Mouse (Mus musculus) retina, embryonic 14.5 days (tissue): ENCODE results near the gene Dkkl1.

Experiments used
- DNase-seq: peaks from one replicate; pipeline ENCODE4 v3.0.0-alpha.2; 2015; ENCODE audit warnings: low spot score

The Dkkl1 gene

DNA sequence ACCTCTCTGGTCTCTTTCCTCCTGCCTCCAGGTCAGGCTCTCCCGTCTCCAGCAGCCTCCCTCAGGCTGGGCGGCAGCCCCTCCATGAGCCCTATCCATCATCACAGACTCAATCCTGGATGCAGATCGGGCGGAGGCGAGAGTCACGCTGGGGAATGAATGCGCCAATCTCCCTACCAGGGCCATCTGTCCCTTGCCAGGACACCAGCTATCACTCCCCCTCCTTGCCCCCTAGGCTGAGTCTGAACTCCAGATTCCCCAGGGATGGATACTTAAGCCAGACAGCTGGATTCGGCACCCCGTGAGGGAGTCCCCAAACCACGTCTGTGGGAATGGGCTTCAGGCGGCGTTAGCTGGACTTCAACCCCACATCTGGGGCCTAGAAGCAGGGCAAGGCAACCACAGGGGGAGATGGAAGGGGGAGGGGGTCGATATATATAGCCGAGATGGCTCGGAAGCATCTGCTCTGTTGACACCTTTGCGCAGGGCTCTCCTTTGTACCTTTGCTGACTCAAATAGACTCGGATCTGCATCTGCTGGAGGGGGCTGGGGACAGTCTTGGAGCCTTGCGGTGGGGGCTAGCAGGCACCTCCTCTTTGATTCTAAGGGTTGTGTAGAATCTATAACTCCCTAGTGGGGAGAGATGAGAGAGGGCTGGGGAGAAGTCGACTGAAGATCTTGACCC lies 44.0 kb downstream of the Dkkl1 start:
- no peak for DNase-seq

- no peak for DNase-seq
Observed at GRCm38 (mm10) chr7:45166950-45167401, 45.0 kb downstream of the Dkkl1 start.

DNA sequence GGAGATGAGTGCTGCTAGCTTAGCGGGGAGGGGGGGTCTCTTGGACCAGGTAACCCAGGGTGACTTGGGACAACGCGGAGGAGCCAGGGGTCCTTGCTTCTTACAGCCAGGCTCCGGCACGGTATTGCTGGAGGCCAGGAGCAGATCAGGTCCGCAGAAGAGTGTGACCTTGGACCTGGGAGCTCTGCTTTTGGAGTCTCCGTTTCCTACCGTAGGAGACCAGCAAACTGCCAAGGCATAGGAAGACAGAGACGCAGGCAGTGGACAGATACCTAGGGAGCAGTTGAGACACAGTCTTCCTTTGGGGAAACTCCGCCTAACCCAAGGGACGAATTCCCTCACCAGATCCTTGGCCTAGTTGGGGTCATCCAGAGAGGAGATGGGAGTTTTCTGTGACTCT lies 46.2 kb downstream of the Dkkl1 start:
- DNase-seq: no peak

- DNase-seq: no peak
Observed at GRCm38 (mm10) chr7:45164833-45165232, 47.1 kb downstream of the Dkkl1 start.

GRCm38 (mm10) chr7:45163735-45164490 lies 48.0 kb downstream of the Dkkl1 start, which contains the start of gene Slc17a7:
Gene Slc17a7 (plus strand): TSS chr7:45163949.
- DNase-seq: peak; percentile 60

- DNase-seq: no peak
Observed at GRCm38 (mm10) chr7:45162996-45163615, 48.8 kb downstream of the Dkkl1 start.

GRCm38 (mm10) chr7:45162551-45162950 lies 49.4 kb downstream of the Dkkl1 start:
- no peak for DNase-seq

DNA sequence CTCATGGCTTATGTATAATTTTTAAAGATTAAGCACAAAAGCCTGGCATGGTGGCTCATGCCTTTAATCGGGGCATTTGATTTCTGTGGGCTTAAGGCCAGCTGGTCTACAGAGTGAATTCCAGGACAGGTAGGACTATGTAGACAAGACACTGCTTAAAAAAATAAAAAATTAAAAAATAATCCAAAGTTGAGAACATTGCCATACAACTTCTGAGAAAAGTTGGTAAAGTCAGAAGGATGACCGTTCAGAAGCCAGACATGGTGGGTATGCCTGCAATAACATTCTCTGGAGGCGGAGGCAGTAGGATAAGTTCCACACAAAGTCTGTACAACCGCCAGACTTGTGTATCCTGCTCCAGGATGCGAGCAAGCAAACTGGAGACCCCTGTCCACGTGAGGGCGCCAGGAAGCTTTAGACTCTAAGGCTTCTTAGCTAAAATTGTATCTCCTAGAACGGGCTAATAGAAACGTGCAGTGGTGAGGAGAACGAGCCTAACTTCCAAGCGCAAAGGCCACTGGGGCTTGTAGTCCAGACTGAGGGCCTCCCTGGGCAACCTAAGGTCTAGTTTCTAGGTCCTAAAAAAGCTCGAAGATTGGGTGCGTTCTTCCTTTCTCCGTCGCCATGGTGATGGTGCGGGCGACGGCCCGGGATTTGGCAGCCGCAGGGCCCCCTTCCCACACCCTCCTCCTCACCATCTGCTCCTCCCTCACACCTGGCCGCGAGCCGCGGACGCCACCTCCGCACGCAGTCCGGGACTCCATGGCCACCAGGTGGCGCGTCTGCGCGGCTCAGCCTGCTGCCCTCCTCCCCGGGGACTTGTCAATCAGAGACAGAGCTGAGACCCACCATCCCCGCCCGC lies 50.1 kb downstream of the Dkkl1 start:
- peak; percentile 94 for DNase-seq

DNA sequence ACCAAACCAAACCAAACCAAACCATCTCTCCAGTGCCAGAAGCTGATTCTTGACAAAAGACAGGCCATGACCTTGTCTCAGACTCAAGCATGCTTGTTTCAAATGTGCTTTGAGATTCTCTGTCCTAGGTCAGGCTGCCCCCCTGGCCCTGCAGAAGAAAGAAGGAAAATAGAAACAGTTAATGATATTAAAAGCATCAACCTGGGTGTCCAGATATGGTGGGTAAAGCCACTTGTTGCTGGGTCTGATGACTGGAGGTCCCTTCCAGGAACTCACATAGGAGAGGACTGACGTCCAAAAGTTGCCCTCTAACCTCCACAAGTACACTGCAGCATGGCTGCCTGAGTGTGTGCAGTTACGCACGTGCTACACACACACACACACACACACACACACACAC lies 51.1 kb downstream of the Dkkl1 start:
- no peak for DNase-seq

- no peak for DNase-seq
Observed at GRCm38 (mm10) chr7:45160316-45160800, 51.6 kb downstream of the Dkkl1 start.

GRCm38 (mm10) chr7:45158991-45159390 lies 53.0 kb downstream of the Dkkl1 start:
- DNase-seq: no peak
